Mouse (Mus musculus) intestine, embryonic 14.5 days (tissue): ENCODE results near the gene Mdh1b. TPM values are rescaled to one million over a fixed set of nuclear protein-coding genes. Genes with fewer than 3 reads are reported as not detected.

Source experiments
- ATAC-seq: fragments of 200-750 bp; cut with Nextera tagmentation; replicated peaks from 2 replicates; pipeline ENCODE4 v1.8.0; 2017; ENCODE audit warnings: low read depth, moderate number of reproducible peaks, moderate TSS enrichment, moderate library complexity; ENCODE audit not compliant: low FRiP score, low TSS enrichment
- DNase-seq: peaks from one replicate; pipeline ENCODE4 v3.0.0-alpha.2; 2018; ENCODE audit warnings: low spot score
- H3K27ac ChIP-seq: fragments of 300-500 bp; sonication (generic); 2 replicates; pipeline ENCODE4 v1.5.1; 2014; ENCODE audit warnings: low read depth, mild to moderate bottlenecking, control low read depth
- H3K27me3 ChIP-seq: fragments of 300-500 bp; sonication (generic); replicated peaks from 2 replicates; pipeline ENCODE4 v1.6.1; 2014; ENCODE audit warnings: low read length, control low read depth; ENCODE audit not compliant: control insufficient read depth, insufficient read depth
- H3K36me3 ChIP-seq: fragments of 300-500 bp; sonication (generic); 2 replicates; pipeline ENCODE4 v1.6.1; 2014; ENCODE audit warnings: low read length, control low read depth; ENCODE audit not compliant: control insufficient read depth, insufficient read depth
- H3K4me1 ChIP-seq: fragments of 300-500 bp; sonication (generic); replicated peaks from 2 replicates; pipeline ENCODE4 v1.6.1; 2014; ENCODE audit warnings: low read length, control low read depth, mixed read lengths; ENCODE audit not compliant: control insufficient read depth, insufficient read depth
- H3K4me2 ChIP-seq: fragments of 300-500 bp; sonication (generic); 2 replicates; pipeline ENCODE4 v1.6.1; 2014; ENCODE audit warnings: low read length
- H3K4me3 ChIP-seq: fragments of 300-500 bp; sonication (generic); 2 replicates; pipeline ENCODE4 v1.5.1; 2014; ENCODE audit warnings: low read depth, low read length, control low read depth, mixed read lengths
- H3K9ac ChIP-seq: fragments of 300-500 bp; sonication (generic); 2 replicates; pipeline ENCODE4 v1.6.1; 2014; ENCODE audit warnings: mild to moderate bottlenecking, low read length
- H3K9me3 ChIP-seq: fragments of 300-500 bp; sonication (generic); 2 replicates; pipeline ENCODE4 v1.6.1; 2016; ENCODE audit warnings: low read length, control low read depth; ENCODE audit not compliant: control insufficient read depth
- WGBS: fragments of 180-500 bp; shearing (Covaris S2); extraction: QIAGEN DNeasy Blood & Tissue Kit; methylation state at CpG from one replicate; pipeline ENCODE4 v1.1.7; 2014; 5-methylcytosine and 5-hydroxymethylcytosine counted together
- polyA plus RNA-seq: library from polyadenylated mRNA; unstranded; fragments of >200 nt; fragmentation: Nextera tagmentation; extraction: Ambion mirVana; gene quantifications from 2 replicates; pipeline ENCODE4 v1.2.1, GENCODE M21; 2014

Gene Mdh1b
- polyA plus RNA-seq, 1 experiment from 2014 or later = not detected

- Histone ChIP-seq H3K9ac (no peak overlapping the region), H3K4me3 (no peak overlapping the region), H3K36me3 (no peaks in the 10 kb centered on the region), H3K9me3 (no peaks in the 10 kb centered on the region), H3K4me1 (0 out of 2 replicates have a peak, but pooled peaks cover 3% of the 10 kb centered on the region), H3K4me2 (no peak overlapping the region), H3K27me3 (no peaks in the 10 kb centered on the region), H3K27ac (0 out of 2 replicates have a peak overlapping the region, but pooled peaks have one; percentile 27)
- 0 out of 2 replicates have a peak, but pooled peaks have one; percentile 53 for ATAC-seq
- DNase-seq = peak; percentile 66
- WGBS = 15% methylated on average over 3 of the region's 3 CpGs
Observed at GRCm38 (mm10) chr1:63763212-63763694, 33.1 kb upstream of the Mdh1b start.

- H3K4me2 ChIP-seq = no peak overlapping the region
- H3K9ac ChIP-seq = no peak overlapping the region
- H3K27me3 ChIP-seq = no peaks in the 10 kb centered on the region
- no peaks in the 10 kb centered on the region for H3K9me3 ChIP-seq
- peaks cover 21% of the 10 kb centered on the region for H3K36me3 ChIP-seq
- no peak for ATAC-seq
- H3K4me3 ChIP-seq = no peak overlapping the region
- DNase-seq = no peak
- no peaks in the 10 kb centered on the region for H3K4me1 ChIP-seq
- WGBS = 74% methylated on average over 2 of the region's 2 CpGs
- H3K27ac ChIP-seq = no peak overlapping the region
Observed at GRCm38 (mm10) chr1:63756005-63756404, 25.9 kb upstream of the Mdh1b start.

GRCm38 (mm10) chr1:63729796-63730195, 322 bp downstream of the Mdh1b start:
- Histone ChIP-seq H3K27ac (no peak overlapping the region), H3K36me3 (no peaks in the 10 kb centered on the region), H3K4me1 (peaks cover 7% of the 10 kb centered on the region; the same call in 1 of the 2 replicates), H3K4me3 (peak overlapping the region; percentile 70), H3K4me2 (peak overlapping the region; percentile 62), H3K9me3 (no peaks in the 10 kb centered on the region), H3K9ac (peak overlapping the region; percentile 75), H3K27me3 (no peaks in the 10 kb centered on the region)
- ATAC-seq (peak; percentile 30; the same call in 1 of the 2 replicates), DNase-seq (no peak)
- 50% methylated on average over 8 of the region's 8 CpGs for WGBS

- no peaks in the 10 kb centered on the region for H3K36me3 ChIP-seq
- H3K9ac ChIP-seq = no peak overlapping the region
- no peak overlapping the region for H3K4me2 ChIP-seq
- no peak overlapping the region for H3K4me3 ChIP-seq
- ATAC-seq (no peak), DNase-seq (no peak)
- WGBS = 83% methylated on average over 7 of the region's 7 CpGs
- H3K27ac ChIP-seq = no peak overlapping the region
- no peaks in the 10 kb centered on the region for H3K4me1 ChIP-seq
- H3K27me3 ChIP-seq = no peaks in the 10 kb centered on the region
- H3K9me3 ChIP-seq = no peaks in the 10 kb centered on the region
Observed at GRCm38 (mm10) chr1:63720161-63720560, 10.0 kb downstream of the Mdh1b start.

DNA sequence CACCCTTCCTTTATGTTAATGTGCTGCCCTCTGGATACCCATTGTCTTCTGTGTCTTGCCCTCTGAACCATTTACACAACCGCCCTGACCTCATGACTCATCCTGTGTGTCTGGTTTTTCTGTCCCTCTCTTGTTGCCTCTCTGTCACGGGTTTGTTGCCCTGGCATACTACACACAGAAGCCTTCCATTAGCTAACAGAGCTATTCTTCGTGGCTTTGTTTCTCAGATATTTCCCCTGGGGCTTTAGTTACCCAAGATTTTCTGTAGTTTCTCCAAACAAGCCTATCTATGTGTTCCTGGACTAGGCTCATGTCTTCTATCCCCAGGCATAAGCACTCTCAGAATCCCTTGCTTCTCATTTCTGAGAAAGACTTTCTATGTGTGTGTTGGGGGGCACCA, 21.2 kb downstream of the Mdh1b start:
- no peaks in the 10 kb centered on the region for H3K9me3 ChIP-seq
- no peak overlapping the region for H3K4me3 ChIP-seq
- WGBS = 53% methylated on average over 3 of the region's 3 CpGs
- ATAC-seq = no peak
- no peak for DNase-seq
- no peaks in the 10 kb centered on the region for H3K36me3 ChIP-seq
- no peak overlapping the region for H3K4me2 ChIP-seq
- H3K27me3 ChIP-seq = no peaks in the 10 kb centered on the region
- H3K9ac ChIP-seq = no peak overlapping the region
- no peaks in the 10 kb centered on the region for H3K4me1 ChIP-seq
- H3K27ac ChIP-seq = no peak overlapping the region

DNA sequence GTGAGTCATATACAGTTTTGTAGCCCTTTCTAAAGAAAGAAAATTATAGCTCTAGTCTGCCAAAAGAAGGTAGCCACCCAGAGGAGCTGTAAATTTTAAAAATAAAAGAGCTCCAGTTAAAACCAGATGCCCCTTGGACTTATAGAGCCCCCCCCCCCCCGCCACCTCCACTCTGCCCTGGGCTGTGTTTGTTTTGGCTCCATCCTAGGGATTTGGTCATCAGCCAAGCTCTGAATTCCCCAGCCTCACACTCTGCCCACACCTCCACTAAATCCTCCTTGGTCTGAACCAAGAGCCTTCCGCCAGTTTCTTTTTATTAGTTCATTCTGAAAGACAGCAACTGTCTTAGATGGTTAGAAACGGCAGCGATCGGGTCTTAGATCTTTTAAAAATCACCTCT, 24.4 kb downstream of the Mdh1b start:
- Histone ChIP-seq H3K9me3 (no peaks in the 10 kb centered on the region), H3K36me3 (no peaks in the 10 kb centered on the region), H3K4me1 (no peaks in the 10 kb centered on the region), H3K27ac (no peak overlapping the region), H3K4me2 (no peak overlapping the region), H3K27me3 (no peaks in the 10 kb centered on the region), H3K4me3 (no peak overlapping the region), H3K9ac (no peak overlapping the region)
- no peak for DNase-seq
- ATAC-seq = no peak
- WGBS = 60% methylated on average over 5 of the region's 5 CpGs

- H3K36me3 ChIP-seq = no peaks in the 10 kb centered on the region
- ATAC-seq (no peak), DNase-seq (no peak)
- no peaks in the 10 kb centered on the region for H3K9me3 ChIP-seq
- no peaks in the 10 kb centered on the region for H3K4me1 ChIP-seq
- 80% methylated on average over 3 of the region's 3 CpGs for WGBS
- H3K27me3 ChIP-seq = no peaks in the 10 kb centered on the region
- no peak overlapping the region for H3K27ac ChIP-seq
- no peak overlapping the region for H3K4me3 ChIP-seq
- no peak overlapping the region for H3K9ac ChIP-seq
- H3K4me2 ChIP-seq = no peak overlapping the region
Observed at GRCm38 (mm10) chr1:63696861-63697260, 33.3 kb downstream of the Mdh1b start.

- Histone ChIP-seq H3K9ac (no peak within 1 kb of the TSS), H3K4me3 (no peak within 1 kb of the TSS), H3K9me3 (no peaks in the 10 kb centered on the region), H3K27ac (no peak within 1 kb of the TSS), H3K27me3 (no peaks in the 10 kb centered on the region), H3K4me2 (no peak within 1 kb of the TSS), H3K36me3 (no peaks in the 10 kb centered on the region), H3K4me1 (no peaks in the 10 kb centered on the region)
- 86% methylated on average over 4 of the region's 4 CpGs for WGBS
- no peak for ATAC-seq
- no peak for DNase-seq
Observed at GRCm38 (mm10) chr1:63686827-63687226, 43.3 kb downstream of the Mdh1b start, which contains the start of gene Dytn. Dytn (minus strand) TSS chr1:63686927.

- 85% methylated on average over 3 of the region's 3 CpGs for WGBS
- Histone ChIP-seq H3K27ac (no peak overlapping the region), H3K4me1 (no peaks in the 10 kb centered on the region), H3K4me3 (no peak overlapping the region), H3K9ac (no peak overlapping the region), H3K9me3 (no peaks in the 10 kb centered on the region), H3K27me3 (no peaks in the 10 kb centered on the region), H3K4me2 (no peak overlapping the region), H3K36me3 (no peaks in the 10 kb centered on the region)
- DNase-seq (no peak), ATAC-seq (no peak)
Observed at GRCm38 (mm10) chr1:63675975-63676374, 54.1 kb downstream of the Mdh1b start.
